10 mouse cellular contexts compared by ENCODE assay signal in genomic region chr11:68980919-68981318, GRCm38 (mm10).
"Had no signal": no experiment of that assay in that cellular context is flagged by ENCODE, and none has a peak within 500 bp of the region (broad histone marks: within the 10 kb centered on the region; RNA-seq: fewer than 3 reads in every experiment).

No protein-coding gene starts in this region.

- H3K4me2 ChIP-seq: kidney, embryonic 15.5 days; limb, embryonic 13.5 days; midbrain, embryonic 13.5 days had no signal

- DNase-seq: kidney, adult 18-20 months; kidney, postnatal 25 days; lung, postnatal 10 days; right cerebral cortex, postnatal 25 days; thymus, postnatal 36 days had no signal

- H3K4me1 ChIP-seq: kidney, embryonic 15.5 days; limb, embryonic 13.5 days; midbrain, embryonic 13.5 days had no signal

- ATAC-seq: midbrain, embryonic 13.5 days had no signal

- H3K9me3 ChIP-seq: kidney, embryonic 15.5 days; limb, embryonic 13.5 days; midbrain, embryonic 13.5 days had no signal

- H3K27me3 ChIP-seq: kidney, embryonic 15.5 days; limb, embryonic 13.5 days; midbrain, embryonic 13.5 days had no signal

- H3K27ac ChIP-seq: kidney, embryonic 15.5 days; limb, embryonic 13.5 days; liver, embryonic 14.5 days; midbrain, embryonic 13.5 days had no signal

- H3K9ac ChIP-seq: kidney, embryonic 15.5 days; limb, embryonic 13.5 days; liver, embryonic 14.5 days; midbrain, embryonic 13.5 days had no signal

- H3K4me3 ChIP-seq: kidney, embryonic 15.5 days; limb, embryonic 13.5 days; midbrain, embryonic 13.5 days; myocyte had no signal
